Mouse (Mus musculus): ENCODE results near the gene Ttc17.
A peak's percentile ranks its signal among the peaks of the same experiment; 100 is the strongest.

Ttc17 gene

GRCm38 (mm10) chr2:94297467-94297866, 109.0 kb downstream of the Ttc17 start:
- DNase-seq (ENCODE audit: low spot score in 2 of 2), result no peak

- peak; percentile 10 to 54 for DNase-seq (ENCODE audit: low spot score in 2 of 2)
Measured at GRCm38 (mm10) chr2:94290483-94290882, 116.0 kb downstream of the Ttc17 start.

- no peak for DNase-seq (ENCODE audit: low spot score in 2 of 2)
Measured at GRCm38 (mm10) chr2:94289659-94290058, 116.8 kb downstream of the Ttc17 start.

GRCm38 (mm10) chr2:94289169-94289568, 117.3 kb downstream of the Ttc17 start:
- no peak for DNase-seq (ENCODE audit: low spot score in 2 of 2)

- no peak for DNase-seq (ENCODE audit: low spot score in 2 of 2)
Measured at GRCm38 (mm10) chr2:94288086-94288485, 118.4 kb downstream of the Ttc17 start.

- no peak for DNase-seq (ENCODE audit: low spot score in 2 of 2)
Measured at GRCm38 (mm10) chr2:94287435-94287834, 119.1 kb downstream of the Ttc17 start.

GRCm38 (mm10) chr2:94283526-94283925, 123.0 kb downstream of the Ttc17 start:
- DNase-seq (ENCODE audit: low spot score in 2 of 2), result no peak

- no peak for DNase-seq (ENCODE audit: low spot score in 2 of 2)
Measured at GRCm38 (mm10) chr2:94279596-94279995, 126.9 kb downstream of the Ttc17 start.

GRCm38 (mm10) chr2:94276103-94276502, 130.4 kb downstream of the Ttc17 start:
- no peak for DNase-seq (ENCODE audit: low spot score in 2 of 2)

- DNase-seq (ENCODE audit: low spot score in 2 of 2), result no peak
Measured at GRCm38 (mm10) chr2:94275658-94276057, 130.8 kb downstream of the Ttc17 start.

- peak; percentile 74 to 76 for DNase-seq (ENCODE audit: low spot score in 2 of 2)
Measured at GRCm38 (mm10) chr2:94273154-94274021, 133.1 kb downstream of the Ttc17 start.

GRCm38 (mm10) chr2:94271176-94271575, 135.3 kb downstream of the Ttc17 start:
- no peak for DNase-seq (ENCODE audit: low spot score in 2 of 2)

GRCm38 (mm10) chr2:94268835-94269234, 137.7 kb downstream of the Ttc17 start:
- DNase-seq (ENCODE audit: low spot score in 2 of 2), result no peak

GRCm38 (mm10) chr2:94267213-94267850, 139.2 kb downstream of the Ttc17 start:
- no peak for DNase-seq (ENCODE audit: low spot score in 2 of 2)

GRCm38 (mm10) chr2:94266381-94267160, 139.9 kb downstream of the Ttc17 start:
- no peak for DNase-seq (ENCODE audit: low spot score in 2 of 2)

GRCm38 (mm10) chr2:94265221-94266191, 141.0 kb downstream of the Ttc17 start:
- DNase-seq (ENCODE audit: low spot score in 2 of 2), result no peak

GRCm38 (mm10) chr2:94264631-94265098, 141.8 kb downstream of the Ttc17 start:
- no peak for DNase-seq (ENCODE audit: low spot score in 2 of 2)

- no peak for DNase-seq (ENCODE audit: low spot score in 2 of 2)
Measured at GRCm38 (mm10) chr2:94264006-94264405, 142.5 kb downstream of the Ttc17 start.

GRCm38 (mm10) chr2:94263530-94263937, 143.0 kb downstream of the Ttc17 start:
- DNase-seq (ENCODE audit: low spot score in 2 of 2), result peak in 1 of 2 experiments; percentile 20

- DNase-seq (ENCODE audit: low spot score in 2 of 2), result no peak
Measured at GRCm38 (mm10) chr2:94262917-94263529, 143.5 kb downstream of the Ttc17 start.

Measured in urinary bladder, adult 18-20 months (tissue).